8 mouse cellular contexts compared by ENCODE assay signal in the genomic region with DNA sequence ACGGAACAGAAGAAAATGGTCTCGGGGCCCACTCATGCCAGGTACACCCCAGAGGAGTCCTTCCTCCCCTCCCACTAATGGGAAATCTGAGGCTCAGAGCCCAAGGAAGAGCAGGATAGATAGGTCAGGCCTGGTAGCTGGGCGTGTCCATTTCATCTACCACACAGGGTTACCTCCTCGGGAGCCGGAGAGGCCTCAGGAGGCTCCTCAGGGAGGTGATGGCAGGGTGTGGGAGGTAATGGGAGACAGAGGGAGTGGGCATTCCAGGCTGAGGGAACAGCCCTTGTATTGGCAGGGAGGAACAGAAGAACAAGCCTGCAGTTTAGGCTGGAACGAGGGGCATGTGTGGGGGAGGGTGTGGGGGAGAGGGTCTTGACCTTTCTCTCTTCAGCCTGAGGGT. TPM values are rescaled to one million over a fixed set of nuclear protein-coding genes. Genes with fewer than 3 reads are reported as not detected.
A peak's percentile ranks its signal among the peaks of the same experiment; 100 is the strongest.
DNase-seq lines count a peak whose midpoint lies in the region; ATAC-seq and TF ChIP-seq lines count a peak whose summit lies in the region.

No protein-coding gene starts in this region.

- H3K9ac ChIP-seq in heart, adult 2 months (ENCODE audit: low read depth, low read length) = peak overlapping the region; percentile 10; the same call in 1 of the 2 replicates
- peak overlapping the region; percentile 95 for H3K9ac ChIP-seq in embryonic facial prominence, embryonic 12.5 days
- H3K9ac ChIP-seq in intestine, postnatal 0 days (ENCODE audit: low read depth, low read length) = no peak overlapping the region
- peak overlapping the region; percentile 93 for H3K9ac ChIP-seq in midbrain, embryonic 13.5 days (replicated peaks)

- TF ChIP-seq CTCF in heart, adult 2 months (IDR thresholded peaks at IDR 0.05) = no peak
- no peak for TF ChIP-seq CTCF in intestine, postnatal 0 days (IDR thresholded peaks at IDR 0.05; ENCODE audit: low read depth)

- peaks cover 7% of the 10 kb centered on the region for H3K4me1 ChIP-seq in heart, adult 2 months (ENCODE audit: control insufficient read depth, insufficient read depth, low read length)
- peaks cover 44% of the 10 kb centered on the region for H3K4me1 ChIP-seq in embryonic facial prominence, embryonic 12.5 days
- peaks cover 6% of the 10 kb centered on the region; the same call in 1 of the 2 replicates for H3K4me1 ChIP-seq in intestine, postnatal 0 days (replicated peaks; ENCODE audit: control insufficient read depth, insufficient read depth, low read length)
- peaks cover 56% of the 10 kb centered on the region for H3K4me1 ChIP-seq in midbrain, embryonic 13.5 days (replicated peaks)

- H3K4me3 ChIP-seq in heart, adult 2 months = no peak overlapping the region; the same call in 1 of the 2 replicates
- peak overlapping the region; percentile 74 for H3K4me3 ChIP-seq in embryonic facial prominence, embryonic 12.5 days
- H3K4me3 ChIP-seq in intestine, postnatal 0 days (ENCODE audit: low read depth, low read length) = no peak overlapping the region
- peak overlapping the region; percentile 73 for H3K4me3 ChIP-seq in midbrain, embryonic 13.5 days (replicated peaks)

- no peaks in the 10 kb centered on the region for H3K36me3 ChIP-seq in heart, adult 2 months (ENCODE audit: control insufficient read depth, insufficient read depth, low read length)
- H3K36me3 ChIP-seq in embryonic facial prominence, embryonic 12.5 days = peaks cover 28% of the 10 kb centered on the region
- H3K36me3 ChIP-seq in intestine, postnatal 0 days (ENCODE audit: control insufficient read depth, insufficient read depth) = peaks cover 5% of the 10 kb centered on the region
- H3K36me3 ChIP-seq in midbrain, embryonic 13.5 days = peaks cover 41% of the 10 kb centered on the region

- WGBS in heart, adult 2 months = 66% methylated on average over 6 of the region's 6 CpGs
- 19% methylated on average over 6 of the region's 6 CpGs for WGBS in embryonic facial prominence, embryonic 12.5 days
- 43% methylated on average over 6 of the region's 6 CpGs for WGBS in intestine, postnatal 0 days
- 11% methylated on average over 6 of the region's 6 CpGs for WGBS in midbrain, embryonic 13.5 days

- peak in 1 of 2 experiments; percentile 23 for DNase-seq in heart, adult 2 months
- no peak for DNase-seq in heart, adult 8-10 months (ENCODE audit: low spot score)
- no peak for DNase-seq in spleen, adult 12 weeks (ENCODE audit: low spot score)
- no peak for DNase-seq in adrenal gland, adult 18-20 months (ENCODE audit: low spot score in 2 of 2)
- DNase-seq in testis, postnatal 10 days (ENCODE audit: low spot score) = no peak

- no peak for ATAC-seq in embryonic facial prominence, embryonic 12.5 days (ENCODE audit: insufficient number of reproducible peaks, insufficient read depth, low FRiP score, low TSS enrichment)
- no peak for ATAC-seq in intestine, postnatal 0 days
- ATAC-seq in midbrain, embryonic 13.5 days = no peak

- H3K4me2 ChIP-seq in embryonic facial prominence, embryonic 12.5 days (replicated peaks) = peak overlapping the region; percentile 76
- peak overlapping the region; percentile 98 for H3K4me2 ChIP-seq in intestine, postnatal 0 days (replicated peaks; ENCODE audit: low read depth)
- peak overlapping the region; percentile 99 for H3K4me2 ChIP-seq in midbrain, embryonic 13.5 days (replicated peaks)

- intact Hi-C loops in heart, adult 2 months (cut with DNase I) = no loop called here

- H3K27me3 ChIP-seq in heart, adult 2 months (ENCODE audit: control insufficient read depth, insufficient read depth, low read length) = no peaks in the 10 kb centered on the region
- no peaks in the 10 kb centered on the region for H3K27me3 ChIP-seq in embryonic facial prominence, embryonic 12.5 days
- no peaks in the 10 kb centered on the region for H3K27me3 ChIP-seq in intestine, postnatal 0 days (replicated peaks; ENCODE audit: control insufficient read depth, insufficient read depth, low read length)
- H3K27me3 ChIP-seq in midbrain, embryonic 13.5 days = no peaks in the 10 kb centered on the region

- no peaks in the 10 kb centered on the region for H3K9me3 ChIP-seq in embryonic facial prominence, embryonic 12.5 days
- no peaks in the 10 kb centered on the region for H3K9me3 ChIP-seq in intestine, postnatal 0 days (ENCODE audit: control insufficient read depth)
- no peaks in the 10 kb centered on the region for H3K9me3 ChIP-seq in midbrain, embryonic 13.5 days

- no peak for TF ChIP-seq EP300 in heart, adult 2 months (IDR thresholded peaks at IDR 0.05; ENCODE audit: insufficient read depth, low read depth, low read length)

- no peaks in the 10 kb centered on the region for H3K79me2 ChIP-seq in heart, adult 2 months (replicated peaks; ENCODE audit: control insufficient read depth, insufficient read depth, low read length)

- no peak for TF ChIP-seq POLR2A in heart, adult 2 months (IDR thresholded peaks at IDR 0.05; ENCODE audit: insufficient read depth, low read depth, low read length)

- peak overlapping the region; percentile 72 for H3K27ac ChIP-seq in heart, adult 2 months
- peak overlapping the region; percentile 100 for H3K27ac ChIP-seq in embryonic facial prominence, embryonic 12.5 days
- no peak overlapping the region for H3K27ac ChIP-seq in intestine, postnatal 0 days (ENCODE audit: low read depth, low read length)
- H3K27ac ChIP-seq in midbrain, embryonic 13.5 days = peak overlapping the region; percentile 100

RNA-seq across cellular contexts. Expression of a gene that starts 1.7 kb away (rescaled TPM):
- total RNA-seq in heart, adult 2 months (2021) = 10 to 100 TPM; 15.7 to 21.1 TPM
- 25.0 and 31.9 TPM in 2 replicates for polyA plus RNA-seq in heart, adult 2 months (2012; rRNA removed)
- total RNA-seq in heart, adult 8-10 months (2022) = 10 to 100 TPM; 21.6 to 25.9 (median 22.9) TPM
- 18.3 and 23.0 TPM in 2 replicates for polyA plus RNA-seq in embryonic facial prominence, embryonic 12.5 days (2016; fragmentation: Nextera tagmentation; extraction: Ambion mirVana)
- polyA plus RNA-seq in intestine, postnatal 0 days (2015; fragmentation: Nextera tagmentation; extraction: Ambion mirVana) = 1.3 and 1.6 TPM in 2 replicates
- 28.2 and 33.3 TPM in 2 replicates for polyA plus RNA-seq in midbrain, embryonic 13.5 days (2015; fragmentation: Nextera tagmentation; extraction: Ambion mirVana)
- 100 to 1,000 TPM in 1 of 2 experiments, 10 to 100 TPM in 1; 63.9 to 107 TPM for total RNA-seq in adrenal gland, adult 18-20 months (2021)

RNA-seq across cellular contexts. Expression of a gene that starts 14.5 kb away (rescaled TPM):
- 100 to 1,000 TPM; 218 to 235 TPM for total RNA-seq in heart, adult 2 months (2021)
- 41.4 and 59.3 TPM in 2 replicates for polyA plus RNA-seq in heart, adult 2 months (2012; rRNA removed)
- total RNA-seq in heart, adult 8-10 months (2022) = 100 to 1,000 TPM; 220 to 257 (median 236) TPM
- polyA plus RNA-seq in embryonic facial prominence, embryonic 12.5 days (2016; fragmentation: Nextera tagmentation; extraction: Ambion mirVana) = 757 TPM in 2 replicates
- 683 and 718 TPM in 2 replicates for polyA plus RNA-seq in intestine, postnatal 0 days (2015; fragmentation: Nextera tagmentation; extraction: Ambion mirVana)
- 724 and 757 TPM in 2 replicates for polyA plus RNA-seq in midbrain, embryonic 13.5 days (2015; fragmentation: Nextera tagmentation; extraction: Ambion mirVana)
- total RNA-seq in adrenal gland, adult 18-20 months (2021) = 100 to 1,000 TPM; 319 to 392 TPM

RNA-seq across cellular contexts. Expression of a gene that starts 14.6 kb away (rescaled TPM):
- 10 to 100 TPM; 11.1 to 11.8 TPM for total RNA-seq in heart, adult 2 months (2021)
- 7.0 and 9.2 TPM in 2 replicates for polyA plus RNA-seq in heart, adult 2 months (2012; rRNA removed)
- 10 to 100 TPM; 10.5 to 13.4 (median 12.7) TPM for total RNA-seq in heart, adult 8-10 months (2022)
- 13.9 and 15.0 TPM in 2 replicates for polyA plus RNA-seq in embryonic facial prominence, embryonic 12.5 days (2016; fragmentation: Nextera tagmentation; extraction: Ambion mirVana)
- 12.1 and 12.7 TPM in 2 replicates for polyA plus RNA-seq in intestine, postnatal 0 days (2015; fragmentation: Nextera tagmentation; extraction: Ambion mirVana)
- 12.8 and 14.6 TPM in 2 replicates for polyA plus RNA-seq in midbrain, embryonic 13.5 days (2015; fragmentation: Nextera tagmentation; extraction: Ambion mirVana)
- 10 to 100 TPM; 11.8 to 12.6 TPM for total RNA-seq in adrenal gland, adult 18-20 months (2021)

RNA-seq across cellular contexts. Expression of a gene that starts 22.9 kb away (rescaled TPM):
- 1 to 10 TPM; 8.0 to 9.0 TPM for total RNA-seq in heart, adult 2 months (2021)
- polyA plus RNA-seq in heart, adult 2 months (2012; rRNA removed) = 10.0 and 13.9 TPM in 2 replicates
- 1 to 10 TPM; 8.1 to 9.4 (median 8.5) TPM for total RNA-seq in heart, adult 8-10 months (2022)
- polyA plus RNA-seq in embryonic facial prominence, embryonic 12.5 days (2016; fragmentation: Nextera tagmentation; extraction: Ambion mirVana) = 31.5 and 34.9 TPM in 2 replicates
- 7.5 and 8.9 TPM in 2 replicates for polyA plus RNA-seq in intestine, postnatal 0 days (2015; fragmentation: Nextera tagmentation; extraction: Ambion mirVana)
- 31.0 and 31.7 TPM in 2 replicates for polyA plus RNA-seq in midbrain, embryonic 13.5 days (2015; fragmentation: Nextera tagmentation; extraction: Ambion mirVana)
- 10 to 100 TPM; 14.7 to 15.2 TPM for total RNA-seq in adrenal gland, adult 18-20 months (2021)

RNA-seq across cellular contexts. Expression of a gene that starts 37.3 kb away (rescaled TPM):
- total RNA-seq in heart, adult 2 months (2021) = 10 to 100 TPM; 12.6 to 13.3 TPM
- polyA plus RNA-seq in heart, adult 2 months (2012; rRNA removed) = 45.8 and 55.2 TPM in 2 replicates
- total RNA-seq in heart, adult 8-10 months (2022) = 10 to 100 TPM; 16.3 to 19.2 (median 17.6) TPM
- polyA plus RNA-seq in embryonic facial prominence, embryonic 12.5 days (2016; fragmentation: Nextera tagmentation; extraction: Ambion mirVana) = 10.3 and 13.1 TPM in 2 replicates
- 16.1 and 17.1 TPM in 2 replicates for polyA plus RNA-seq in intestine, postnatal 0 days (2015; fragmentation: Nextera tagmentation; extraction: Ambion mirVana)
- 13.6 and 14.5 TPM in 2 replicates for polyA plus RNA-seq in midbrain, embryonic 13.5 days (2015; fragmentation: Nextera tagmentation; extraction: Ambion mirVana)
- total RNA-seq in adrenal gland, adult 18-20 months (2021) = 10 to 100 TPM; 15.8 to 21.6 TPM

Comparison
In these comparisons a context has a peak if more than half of its experiments do, and no peak if none do; other contexts are left out.
1. H3K4me3 ChIP-seq: peak in embryonic facial prominence, embryonic 12.5 days (single experiment) and midbrain, embryonic 13.5 days (single experiment); none in heart, adult 2 months (single experiment) and intestine, postnatal 0 days (single experiment).
2. RNA of a gene that starts 14.5 kb away (polyA plus RNA-seq): 757 TPM in embryonic facial prominence, embryonic 12.5 days, 724 to 757 TPM in midbrain, embryonic 13.5 days and 683 to 718 TPM in intestine, postnatal 0 days; 41.4 to 59.3 TPM in heart, adult 2 months; every median in the first group is over 10 times any median in the second.
3. Peak in every context shown above with its lines, with median percentiles within 50 percentile points of each other: H3K4me2 ChIP-seq.